Mouse (Mus musculus) liver, embryonic 16.5 days (tissue): ENCODE measurements at regions not wholly inside any gene's neighbourhood (a gene's known extent, or its start where the extent isn't known, plus 50 kb on each side); places are given as distances from the start of the nearest gene placed in this dataset.

Source experiments
- ATAC-seq: fragments of 200-750 bp; cut with Nextera tagmentation; 2 replicates; pipeline ENCODE4 v1.8.0; 2017; ENCODE audit warnings: low read depth, mild to moderate bottlenecking, moderate number of reproducible peaks, moderate library complexity
- H3K27ac ChIP-seq: fragments of 300-500 bp; sonication (generic); 2 replicates; pipeline ENCODE4 v1.5.1; 2014; ENCODE audit warnings: mild to moderate bottlenecking, low read length
- H3K27me3 ChIP-seq: fragments of 300-500 bp; sonication (generic); 2 replicates; pipeline ENCODE4 v1.6.1; 2014; ENCODE audit warnings: low read depth, low read length, mixed read lengths; ENCODE audit not compliant: control insufficient read depth, insufficient read depth
- H3K36me3 ChIP-seq: fragments of 300-500 bp; sonication (generic); 2 replicates; pipeline ENCODE4 v1.6.1; 2014; ENCODE audit warnings: mild to moderate bottlenecking; ENCODE audit not compliant: control insufficient read depth, insufficient read depth
- H3K4me1 ChIP-seq: fragments of 300-500 bp; sonication (generic); 2 replicates; pipeline ENCODE4 v1.6.1; 2014; ENCODE audit warnings: low read depth, low read length, mixed read lengths; ENCODE audit not compliant: control insufficient read depth
- H3K4me2 ChIP-seq: fragments of 300-500 bp; sonication (generic); 2 replicates; pipeline ENCODE4 v1.6.1; 2014; ENCODE audit warnings: low read depth, low read length, mixed read lengths
- H3K4me3 ChIP-seq: fragments of 300-500 bp; sonication (generic); 2 replicates; pipeline ENCODE4 v1.5.1; 2014; ENCODE audit warnings: low read depth, mild to moderate bottlenecking, low read length
- H3K9ac ChIP-seq: fragments of 300-500 bp; sonication (generic); 2 replicates; pipeline ENCODE4 v1.6.1; 2014; ENCODE audit warnings: low read depth, low read length
- H3K9me3 ChIP-seq: fragments of 300-500 bp; sonication (generic); replicated peaks from 2 replicates; pipeline ENCODE4 v1.6.1; 2016; ENCODE audit warnings: low read length; ENCODE audit not compliant: control insufficient read depth
- WGBS: fragments of 180-500 bp; shearing (Covaris S2); extraction: QIAGEN DNeasy Blood & Tissue Kit; methylation state at CpG from one replicate; pipeline ENCODE4 v1.1.7; 2014; ENCODE audit not compliant: insufficient replicate concordance; 5-methylcytosine and 5-hydroxymethylcytosine counted together

GRCm38 (mm10) chr4:87701024-87701423 lies 332.1 kb downstream of the Mllt3 start:
- Histone ChIP-seq H3K36me3 (no peaks in the 10 kb centered on the region), H3K27ac (no peak overlapping the region), H3K27me3 (no peaks in the 10 kb centered on the region), H3K4me3 (no peak overlapping the region), H3K9ac (no peak overlapping the region), H3K4me2 (no peak overlapping the region), H3K4me1 (no peaks in the 10 kb centered on the region), H3K9me3 (no peaks in the 10 kb centered on the region)
- no peak for ATAC-seq
- WGBS, result 54% methylated on average over 4 of the region's 4 CpGs

- H3K4me1 ChIP-seq, result no peaks in the 10 kb centered on the region
- H3K9me3 ChIP-seq, result no peaks in the 10 kb centered on the region
- no peak for ATAC-seq
- WGBS, result 50% methylated on average over 2 of the region's 2 CpGs
- H3K27me3 ChIP-seq, result no peaks in the 10 kb centered on the region
- no peak overlapping the region for H3K9ac ChIP-seq
- H3K4me2 ChIP-seq, result no peak overlapping the region
- H3K4me3 ChIP-seq, result no peak overlapping the region
- H3K27ac ChIP-seq, result no peak overlapping the region
- H3K36me3 ChIP-seq, result no peaks in the 10 kb centered on the region
These were observed 332.7 kb downstream of the Mllt3 start for GRCm38 (mm10) chr4:87700508-87700907.

- H3K27me3 ChIP-seq, result no peaks in the 10 kb centered on the region
- H3K4me2 ChIP-seq, result no peak overlapping the region
- H3K9me3 ChIP-seq, result no peaks in the 10 kb centered on the region
- no peaks in the 10 kb centered on the region for H3K36me3 ChIP-seq
- H3K4me1 ChIP-seq, result no peaks in the 10 kb centered on the region
- 49% methylated on average over 4 of the region's 4 CpGs for WGBS
- H3K27ac ChIP-seq, result no peak overlapping the region
- no peak overlapping the region for H3K4me3 ChIP-seq
- no peak overlapping the region for H3K9ac ChIP-seq
- ATAC-seq, result no peak
These were observed 333.6 kb downstream of the Mllt3 start for GRCm38 (mm10) chr4:87699586-87699985.

GRCm38 (mm10) chr4:87698750-87699149 lies 334.4 kb downstream of the Mllt3 start:
- no peaks in the 10 kb centered on the region for H3K27me3 ChIP-seq
- ATAC-seq, result no peak
- H3K4me1 ChIP-seq, result no peaks in the 10 kb centered on the region
- H3K9me3 ChIP-seq, result no peaks in the 10 kb centered on the region
- H3K4me2 ChIP-seq, result no peak overlapping the region
- WGBS, result 38% methylated on average over 3 of the region's 3 CpGs
- H3K36me3 ChIP-seq, result no peaks in the 10 kb centered on the region
- H3K9ac ChIP-seq, result no peak overlapping the region
- H3K27ac ChIP-seq, result no peak overlapping the region
- no peak overlapping the region for H3K4me3 ChIP-seq

GRCm38 (mm10) chr4:87696921-87697320 lies 336.2 kb downstream of the Mllt3 start:
- Histone ChIP-seq H3K9ac (no peak overlapping the region), H3K4me1 (no peaks in the 10 kb centered on the region), H3K36me3 (no peaks in the 10 kb centered on the region), H3K27ac (no peak overlapping the region), H3K4me2 (no peak overlapping the region), H3K4me3 (no peak overlapping the region), H3K27me3 (no peaks in the 10 kb centered on the region), H3K9me3 (no peaks in the 10 kb centered on the region)
- no peak for ATAC-seq
- 57% methylated on average over 4 of the region's 4 CpGs for WGBS

GRCm38 (mm10) chr4:87695811-87696210 lies 337.4 kb downstream of the Mllt3 start:
- no peak for ATAC-seq
- Histone ChIP-seq H3K9me3 (no peaks in the 10 kb centered on the region), H3K27me3 (no peaks in the 10 kb centered on the region), H3K27ac (no peak overlapping the region), H3K4me1 (no peaks in the 10 kb centered on the region), H3K4me3 (no peak overlapping the region), H3K4me2 (no peak overlapping the region), H3K36me3 (no peaks in the 10 kb centered on the region), H3K9ac (no peak overlapping the region)
- 74% methylated on average over 5 of the region's 5 CpGs for WGBS

GRCm38 (mm10) chr4:87692741-87693140 lies 340.4 kb downstream of the Mllt3 start:
- Histone ChIP-seq H3K36me3 (no peaks in the 10 kb centered on the region), H3K4me3 (no peak overlapping the region), H3K27me3 (no peaks in the 10 kb centered on the region), H3K9ac (no peak overlapping the region), H3K4me2 (no peak overlapping the region), H3K4me1 (no peaks in the 10 kb centered on the region), H3K27ac (no peak overlapping the region), H3K9me3 (no peaks in the 10 kb centered on the region)
- 57% methylated on average over 2 of the region's 2 CpGs for WGBS
- no peak for ATAC-seq

GRCm38 (mm10) chr4:87684952-87685351 lies 348.2 kb downstream of the Mllt3 start:
- ATAC-seq, result no peak
- 57% methylated on average over 1 of the region's 1 CpGs for WGBS
- H3K4me1 ChIP-seq, result no peaks in the 10 kb centered on the region
- H3K4me2 ChIP-seq, result no peak overlapping the region
- H3K9me3 ChIP-seq, result no peaks in the 10 kb centered on the region
- H3K4me3 ChIP-seq, result no peak overlapping the region
- no peaks in the 10 kb centered on the region for H3K36me3 ChIP-seq
- no peaks in the 10 kb centered on the region for H3K27me3 ChIP-seq
- H3K9ac ChIP-seq, result no peak overlapping the region
- no peak overlapping the region for H3K27ac ChIP-seq

- 55% methylated on average over 2 of the region's 2 CpGs for WGBS
- no peak overlapping the region for H3K4me2 ChIP-seq
- no peak overlapping the region for H3K4me3 ChIP-seq
- H3K27ac ChIP-seq, result no peak overlapping the region
- H3K4me1 ChIP-seq, result no peaks in the 10 kb centered on the region
- H3K9ac ChIP-seq, result no peak overlapping the region
- no peaks in the 10 kb centered on the region for H3K36me3 ChIP-seq
- H3K27me3 ChIP-seq, result no peaks in the 10 kb centered on the region
- no peaks in the 10 kb centered on the region for H3K9me3 ChIP-seq
- no peak for ATAC-seq
These were observed 350.4 kb downstream of the Mllt3 start for GRCm38 (mm10) chr4:87682783-87683182.

GRCm38 (mm10) chr4:87671101-87671500 lies 362.1 kb downstream of the Mllt3 start:
- Histone ChIP-seq H3K9me3 (no peaks in the 10 kb centered on the region), H3K4me1 (no peaks in the 10 kb centered on the region), H3K9ac (no peak overlapping the region), H3K36me3 (no peaks in the 10 kb centered on the region), H3K4me2 (no peak overlapping the region), H3K4me3 (no peak overlapping the region), H3K27me3 (no peaks in the 10 kb centered on the region), H3K27ac (no peak overlapping the region)
- ATAC-seq, result no peak
- WGBS, result 62% methylated on average over 3 of the region's 3 CpGs
